Mouse (Mus musculus) limb, embryonic 11.5 days (tissue): ENCODE results near the gene Tas1r3. TPM values are rescaled to one million over a fixed set of nuclear protein-coding genes. Genes with fewer than 3 reads are reported as not detected.
A peak's percentile ranks its signal among the peaks of the same experiment; 100 is the strongest.

Source experiments
- ATAC-seq: fragments of 200-750 bp; cut with Nextera tagmentation; 2 replicates; pipeline ENCODE4 v1.8.0; 2017; ENCODE audit warnings: low read depth; ENCODE audit not compliant: insufficient number of reproducible peaks, low FRiP score, low TSS enrichment
- DNase-seq: peaks from one replicate; pipeline ENCODE4 v3.0.0-alpha.2; 2015; ENCODE audit warnings: low spot score
- H3K27ac ChIP-seq: fragments of 300-500 bp; sonication (generic); replicated peaks from 2 replicates; pipeline ENCODE4 v1.5.1; 2014; ENCODE audit warnings: low read depth, mild to moderate bottlenecking, low read length
- H3K27me3 ChIP-seq: fragments of 300-500 bp; sonication (generic); 2 replicates; pipeline ENCODE4 v1.6.1; 2014; ENCODE audit warnings: mild to moderate bottlenecking, low read length, mixed read lengths; ENCODE audit not compliant: control insufficient read depth, insufficient read depth
- H3K36me3 ChIP-seq: fragments of 300-500 bp; sonication (generic); 2 replicates; pipeline ENCODE4 v1.6.1; 2014; ENCODE audit warnings: mild to moderate bottlenecking, low read length, moderate library complexity, mixed read lengths; ENCODE audit not compliant: control insufficient read depth, insufficient read depth
- H3K4me1 ChIP-seq: fragments of 300-500 bp; sonication (generic); 2 replicates; pipeline ENCODE4 v1.6.1; 2014; ENCODE audit warnings: low read length, mixed read lengths; ENCODE audit not compliant: control insufficient read depth, insufficient read depth
- H3K4me2 ChIP-seq: fragments of 300-500 bp; sonication (generic); 2 replicates; pipeline ENCODE4 v1.6.1; 2014; ENCODE audit warnings: low read depth, mild to moderate bottlenecking, moderate library complexity; ENCODE audit not compliant: severe bottlenecking
- H3K4me3 ChIP-seq: fragments of 300-500 bp; sonication (generic); 2 replicates; pipeline ENCODE4 v1.5.1; 2014; ENCODE audit warnings: low read depth, low read length
- H3K9ac ChIP-seq: fragments of 300-500 bp; sonication (generic); 2 replicates; pipeline ENCODE4 v1.6.1; 2014; ENCODE audit warnings: mild to moderate bottlenecking, low read length
- H3K9me3 ChIP-seq: fragments of 300-500 bp; sonication (generic); 2 replicates; pipeline ENCODE4 v1.6.1; 2016; ENCODE audit warnings: low read length; ENCODE audit not compliant: control insufficient read depth
- WGBS: fragments of 180-500 bp; shearing (Covaris S2); extraction: QIAGEN DNeasy Blood & Tissue Kit; methylation state at CpG from one replicate; pipeline ENCODE4 v1.1.7; 2014; 5-methylcytosine and 5-hydroxymethylcytosine counted together
- microRNA-seq: library from miRNA; unstranded; fragments of <30 nt; microRNA quantifications from one replicate; pipeline ENCODE4, GENCODE M21; 2016
- polyA plus RNA-seq: library from polyadenylated mRNA; unstranded; fragments of >200 nt; fragmentation: Nextera tagmentation; extraction: Ambion mirVana; gene quantifications from 2 replicates; pipeline ENCODE4 v1.2.1, GENCODE M21; 2014

Tas1r3 gene
- polyA plus RNA-seq, 1 experiment from 2014 or later, result 0.28 TPM

DNA sequence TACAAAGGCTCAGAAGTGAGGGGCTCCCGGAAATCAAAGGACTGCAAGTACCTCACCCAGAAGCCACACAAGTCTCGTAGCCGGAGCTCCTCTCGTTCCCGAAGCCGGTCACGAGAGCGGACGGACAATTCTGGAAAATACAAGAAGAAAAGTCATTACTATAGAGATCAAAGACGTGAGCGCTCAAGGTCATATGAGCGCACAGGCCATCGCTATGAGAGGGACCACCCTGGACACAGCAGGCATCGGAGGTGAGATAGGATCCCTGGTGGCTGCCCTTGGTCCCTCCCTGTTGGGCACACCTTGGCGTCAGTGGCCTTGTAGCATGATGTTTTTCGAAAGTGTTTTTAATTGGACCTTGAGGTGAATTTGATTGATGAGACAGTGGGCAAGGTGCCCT is 39.7 kb downstream of the Tas1r3 start:
- no peak for ATAC-seq
- H3K27ac ChIP-seq, result no peak overlapping the region
- H3K9me3 ChIP-seq, result no peaks in the 10 kb centered on the region
- no peak for DNase-seq
- WGBS, result 96% methylated on average over 16 of the region's 16 CpGs
- H3K9ac ChIP-seq, result no peak overlapping the region
- no peaks in the 10 kb centered on the region for H3K27me3 ChIP-seq
- no peaks in the 10 kb centered on the region for H3K4me1 ChIP-seq
- no peak overlapping the region for H3K4me3 ChIP-seq
- peaks cover 45% of the 10 kb centered on the region for H3K36me3 ChIP-seq
- no peak overlapping the region for H3K4me2 ChIP-seq

GRCm38 (mm10) chr4:155821025-155821424 is 42.1 kb downstream of the Tas1r3 start:
- Histone ChIP-seq H3K4me3 (no peak overlapping the region), H3K4me1 (no peaks in the 10 kb centered on the region), H3K4me2 (no peak overlapping the region), H3K27me3 (no peaks in the 10 kb centered on the region), H3K9ac (no peak overlapping the region), H3K27ac (no peak overlapping the region), H3K36me3 (peaks cover 55% of the 10 kb centered on the region), H3K9me3 (no peaks in the 10 kb centered on the region)
- DNase-seq (peak; percentile 51), ATAC-seq (no peak)
- WGBS, result 82% methylated on average over 7 of the region's 7 CpGs

DNA sequence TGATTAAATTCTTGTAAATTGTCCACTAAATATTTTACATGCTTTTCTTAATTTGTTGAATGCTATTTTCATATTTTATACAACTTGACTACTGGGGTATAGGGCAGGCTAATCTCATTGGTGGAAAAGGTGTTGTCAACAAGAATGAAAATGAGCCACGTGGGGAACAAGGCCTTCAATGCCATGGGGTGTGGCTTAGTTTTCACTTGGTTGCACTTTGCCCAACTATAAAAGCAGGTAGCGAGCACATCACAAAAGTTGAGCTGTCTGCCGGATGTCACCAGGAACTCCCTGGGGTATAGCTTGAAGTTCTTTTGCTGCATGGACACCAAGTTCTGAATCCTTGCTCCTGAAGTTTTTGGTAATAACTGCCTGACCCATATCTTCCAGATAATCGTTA is 45.6 kb downstream of the Tas1r3 start:
- Histone ChIP-seq H3K4me3 (no peak overlapping the region), H3K36me3 (peaks cover 51% of the 10 kb centered on the region), H3K27ac (no peak overlapping the region), H3K27me3 (no peaks in the 10 kb centered on the region), H3K4me1 (peaks cover 9% of the 10 kb centered on the region), H3K9me3 (no peaks in the 10 kb centered on the region), H3K9ac (no peak overlapping the region), H3K4me2 (no peak overlapping the region)
- no peak for DNase-seq
- no peak for ATAC-seq
- 93% methylated on average over 4 of the region's 4 CpGs for WGBS

DNA sequence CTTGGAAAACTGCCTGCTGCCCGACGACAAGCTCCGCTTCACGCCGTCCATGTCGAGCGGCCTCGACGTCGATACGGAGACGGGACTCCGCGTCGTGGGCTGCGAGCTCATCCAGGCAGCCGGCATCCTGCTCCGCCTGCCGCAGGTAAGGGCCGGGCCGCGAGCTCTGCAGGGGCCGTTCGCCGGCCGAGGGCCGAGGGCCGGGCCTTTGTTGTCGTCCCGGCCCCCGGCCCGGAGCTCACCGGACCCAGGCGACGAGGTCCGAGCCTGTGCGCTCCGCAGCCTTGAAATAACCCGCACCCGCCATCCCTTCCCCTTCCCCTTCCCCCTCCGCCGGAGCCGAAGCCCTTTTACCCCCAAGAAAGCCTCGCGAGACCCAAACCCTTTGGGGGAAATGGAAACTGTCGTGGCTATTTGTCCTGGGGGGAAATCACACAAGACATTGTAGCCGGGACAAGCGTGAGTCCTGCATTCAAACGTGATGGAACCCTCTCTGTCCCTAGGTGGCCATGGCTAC is 50.4 kb downstream of the Tas1r3 start:
- under 1% methylated on average over 49 of the region's 49 CpGs for WGBS
- H3K4me3 ChIP-seq, result peak overlapping the region; percentile 100
- H3K4me2 ChIP-seq, result peak overlapping the region; percentile 89
- H3K27me3 ChIP-seq, result no peaks in the 10 kb centered on the region
- peak overlapping the region; percentile 99 for H3K9ac ChIP-seq
- peaks cover 40% of the 10 kb centered on the region for H3K36me3 ChIP-seq
- H3K9me3 ChIP-seq, result no peaks in the 10 kb centered on the region
- peaks cover 9% of the 10 kb centered on the region for H3K4me1 ChIP-seq
- peak; percentile 19; the same call in 1 of the 2 replicates for ATAC-seq
- H3K27ac ChIP-seq, result peak overlapping the region; percentile 79
- peak; percentile 47 for DNase-seq

DNA sequence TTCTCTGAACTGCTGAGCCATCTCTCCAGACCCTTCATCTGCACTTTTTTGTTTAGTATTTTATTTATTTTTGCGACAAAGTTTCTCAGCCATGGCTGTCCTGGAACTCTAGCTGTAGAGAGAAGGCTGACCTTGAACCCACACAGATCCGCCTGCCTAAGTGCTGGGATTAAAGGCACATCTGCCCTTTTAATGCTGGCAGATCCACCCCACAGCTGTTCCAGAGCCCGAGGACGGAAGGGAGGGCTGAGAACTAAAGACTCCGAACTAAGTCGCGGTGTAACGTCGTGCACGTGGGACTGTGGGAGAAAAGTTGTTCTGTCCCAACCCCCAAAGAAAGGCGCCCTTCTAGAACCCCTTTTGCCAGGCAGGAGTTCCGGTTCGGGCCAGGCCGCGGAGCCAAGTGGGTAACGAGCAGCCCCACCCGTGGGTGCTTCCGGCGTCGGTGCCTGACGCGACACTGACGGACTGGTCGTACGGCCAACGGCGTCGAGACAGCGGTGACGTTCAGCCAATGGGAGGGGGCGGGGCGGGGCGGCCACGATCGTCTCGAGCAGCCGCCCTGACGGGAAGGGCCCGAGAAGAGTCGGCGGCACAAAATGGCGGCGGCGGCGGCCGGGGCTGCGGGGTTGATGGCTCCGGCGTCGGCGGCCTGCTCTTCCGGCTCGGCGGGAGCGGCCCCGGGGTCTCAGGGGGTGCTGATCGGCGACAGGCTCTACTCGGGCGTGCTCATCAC is 51.1 kb downstream of the Tas1r3 start, which contains the start of gene Ccnl2:
Gene Ccnl2 (plus strand): TSS at position 561 of the 736 bp plus-strand sequence.
- peak within 1 kb of the TSS; percentile 90 for H3K27ac ChIP-seq
- peak within 1 kb of the TSS; percentile 100 for H3K4me3 ChIP-seq
- ATAC-seq (peak; percentile 98), DNase-seq (peak; percentile 96)
- under 1% methylated on average over 58 of the region's 60 CpGs for WGBS
- peaks cover 9% of the 10 kb centered on the region for H3K4me1 ChIP-seq
- peak within 1 kb of the TSS; percentile 99 for H3K9ac ChIP-seq
- peaks cover 41% of the 10 kb centered on the region for H3K36me3 ChIP-seq
- peak within 1 kb of the TSS; percentile 89 for H3K4me2 ChIP-seq
- no peaks in the 10 kb centered on the region for H3K9me3 ChIP-seq
- H3K27me3 ChIP-seq, result no peaks in the 10 kb centered on the region

Small RNA genes within 50 kb of the gene (microRNA-seq; reads per million reads assigned to microRNA genes)
- not detected for gene Gm22991

Other genes starting within 250 kb of the Tas1r3 start
- gene Cdk11b, start 238.5 kb downstream of the Tas1r3 start, polyA plus RNA-seq, result 69.4 and 79.9 TPM in 2 replicates
- not detected in 2 replicates for gene Gm10563, start 218.0 kb downstream of the Tas1r3 start, polyA plus RNA-seq
- 11.3 and 12.2 TPM in 2 replicates for gene Mmp23, start 210.0 kb downstream of the Tas1r3 start, polyA plus RNA-seq
- gene Mib2, start 194.2 kb downstream of the Tas1r3 start, polyA plus RNA-seq, result 16.0 and 16.6 TPM in 2 replicates
- gene Fndc10, start 169.0 kb downstream of the Tas1r3 start, polyA plus RNA-seq, result 2.0 and 2.1 TPM in 2 replicates
- gene Ssu72, start 158.6 kb downstream of the Tas1r3 start, polyA plus RNA-seq, result 145 and 147 TPM in 2 replicates
- 0.55 and 0.79 TPM in 2 replicates for gene Tmem240, start 128.6 kb downstream of the Tas1r3 start, polyA plus RNA-seq
- gene Atad3a, start 102.3 kb downstream of the Tas1r3 start, polyA plus RNA-seq, result 103 and 104 TPM in 2 replicates
- 5.3 and 6.0 TPM in 2 replicates for gene Vwa1, start 88.7 kb downstream of the Tas1r3 start, polyA plus RNA-seq
- gene Tmem88b, start 77.5 kb downstream of the Tas1r3 start, polyA plus RNA-seq, result 0.19 and 0.34 TPM in 2 replicates
- not detected in 2 replicates for gene Ankrd65, start 72.9 kb downstream of the Tas1r3 start, polyA plus RNA-seq
- 238 and 245 TPM in 2 replicates for gene Mrpl20, start 60.5 kb downstream of the Tas1r3 start, polyA plus RNA-seq
- gene Ccnl2, start 50.9 kb downstream of the Tas1r3 start, polyA plus RNA-seq, result 181 and 203 TPM in 2 replicates
- gene Aurkaip1, start 32.1 kb downstream of the Tas1r3 start, polyA plus RNA-seq, result 132 and 138 TPM in 2 replicates
- gene Mxra8, start 23.7 kb downstream of the Tas1r3 start, polyA plus RNA-seq, result 41.8 and 49.3 TPM in 2 replicates
- gene Dvl1, start 16.0 kb downstream of the Tas1r3 start, polyA plus RNA-seq, result 8.1 and 9.1 TPM in 2 replicates
- gene Cptp, start 6.1 kb upstream of the Tas1r3 start, polyA plus RNA-seq, result 19.2 and 20.4 TPM in 2 replicates
- 89.4 and 91.1 TPM in 2 replicates for gene Ints11, start 6.2 kb upstream of the Tas1r3 start, polyA plus RNA-seq
- 42.4 and 45.5 TPM in 2 replicates for gene Pusl1, start 28.4 kb upstream of the Tas1r3 start, polyA plus RNA-seq
- 17.8 and 18.4 TPM in 2 replicates for gene Acap3, start 28.5 kb upstream of the Tas1r3 start, polyA plus RNA-seq
- 163 and 169 TPM in 2 replicates for gene Ube2j2, start 80.5 kb upstream of the Tas1r3 start, polyA plus RNA-seq
- gene C1qtnf12, start 99.0 kb upstream of the Tas1r3 start, polyA plus RNA-seq, result 24.3 and 28.5 TPM in 2 replicates
- 15.4 and 16.4 TPM in 2 replicates for gene B3galt6, start 129.3 kb upstream of the Tas1r3 start, polyA plus RNA-seq
- gene Sdf4, start 129.5 kb upstream of the Tas1r3 start, polyA plus RNA-seq, result 131 and 142 TPM in 2 replicates
- 0.29 and 0.58 TPM in 2 replicates for gene Tnfrsf4, start 150.5 kb upstream of the Tas1r3 start, polyA plus RNA-seq
- 0.62 and 0.65 TPM in 2 replicates for gene Tnfrsf18, start 162.8 kb upstream of the Tas1r3 start, polyA plus RNA-seq
- 0.33 and 0.55 TPM in 2 replicates for gene Ttll10, start 196.1 kb upstream of the Tas1r3 start, polyA plus RNA-seq
- gene 9430015G10Rik, start 246.6 kb upstream of the Tas1r3 start, polyA plus RNA-seq, result 61.9 and 71.4 TPM in 2 replicates